Mouse (Mus musculus): ENCODE measurements around the gene Gng12. TPM values are rescaled to one million over a fixed set of nuclear protein-coding genes. Genes with fewer than 3 reads are reported as not detected.
A peak's percentile ranks its signal among the peaks of the same experiment; 100 is the strongest.

Gng12 gene
- polyA plus RNA-seq, 1 experiment: 54.0 TPM

DNA sequence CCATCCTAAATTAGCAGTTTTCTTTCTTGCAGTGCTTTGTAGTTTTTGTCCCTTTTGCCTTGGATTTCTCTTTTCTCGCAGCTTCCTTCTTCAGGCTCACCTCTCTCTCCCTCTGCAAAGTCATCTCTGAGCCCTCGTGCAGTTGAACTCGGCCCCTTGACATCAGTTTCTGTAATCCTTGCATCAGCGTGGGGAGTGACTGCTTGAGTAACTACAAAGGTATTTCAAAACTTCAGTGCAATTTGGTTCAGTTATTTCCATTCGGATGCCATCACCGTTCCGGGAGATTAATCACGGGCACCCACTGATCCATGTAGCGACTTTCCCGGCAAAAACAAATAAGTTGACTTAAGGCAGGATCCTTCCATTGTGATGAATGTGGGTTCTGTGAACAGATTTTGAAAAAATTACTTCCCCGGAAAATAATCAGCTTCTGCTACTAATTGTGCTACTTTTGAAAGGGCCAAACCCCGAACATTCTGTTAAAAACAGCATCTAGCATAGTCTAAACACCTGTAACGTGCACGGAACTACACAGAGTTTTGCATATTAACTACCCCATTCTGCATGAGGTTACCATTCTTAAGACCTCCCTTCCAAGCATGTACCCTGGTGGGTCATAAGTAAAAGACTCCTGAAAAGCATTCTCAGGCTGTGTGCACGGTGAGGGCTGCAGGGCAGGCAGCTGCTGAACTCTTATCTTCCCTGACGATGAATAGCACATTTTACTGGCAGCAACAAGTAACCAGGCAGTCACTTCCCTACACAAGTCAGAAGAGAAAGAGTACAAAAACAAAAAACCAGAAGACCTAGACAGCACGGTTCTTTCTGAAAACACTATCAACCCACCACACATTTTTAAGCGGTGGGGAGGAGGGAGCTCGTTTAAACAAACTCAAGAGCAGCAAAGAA, 139.4 kb downstream of the Gng12 start:
- Histone ChIP-seq H3K27me3 (ENCODE audit: control insufficient read depth, insufficient read depth, low read length, poor library complexity, severe bottlenecking) (no peaks in the 10 kb centered on the region), H3K9me3 (replicated peaks; ENCODE audit: control insufficient read depth, insufficient read depth, low read length, poor library complexity, severe bottlenecking) (no peaks in the 10 kb centered on the region), H3K4me3 (ENCODE audit: low read depth, low read length) (peak overlapping the region; percentile 100), H3K9ac (ENCODE audit: low read depth, poor library complexity, severe bottlenecking) (peak overlapping the region; percentile 72), H3K4me1 (ENCODE audit: control insufficient read depth, insufficient read depth, low read length) (peaks cover 1% of the 10 kb centered on the region), H3K27ac (ENCODE audit: insufficient read depth, low read length) (peak overlapping the region; percentile 76), H3K36me3 (ENCODE audit: control insufficient read depth, insufficient read depth, low read length, poor library complexity, severe bottlenecking) (peaks cover 18% of the 10 kb centered on the region)
- no peak for TF ChIP-seq CTCF (IDR thresholded peaks at IDR 0.05; ENCODE audit: low read depth, low read length)
- TF ChIP-seq EP300 (IDR thresholded peaks at IDR 0.05; ENCODE audit: insufficient read depth, low read depth, low read length): no peak
- TF ChIP-seq POLR2A (IDR thresholded peaks at IDR 0.05; ENCODE audit: insufficient read depth, low read length): no peak

DNA sequence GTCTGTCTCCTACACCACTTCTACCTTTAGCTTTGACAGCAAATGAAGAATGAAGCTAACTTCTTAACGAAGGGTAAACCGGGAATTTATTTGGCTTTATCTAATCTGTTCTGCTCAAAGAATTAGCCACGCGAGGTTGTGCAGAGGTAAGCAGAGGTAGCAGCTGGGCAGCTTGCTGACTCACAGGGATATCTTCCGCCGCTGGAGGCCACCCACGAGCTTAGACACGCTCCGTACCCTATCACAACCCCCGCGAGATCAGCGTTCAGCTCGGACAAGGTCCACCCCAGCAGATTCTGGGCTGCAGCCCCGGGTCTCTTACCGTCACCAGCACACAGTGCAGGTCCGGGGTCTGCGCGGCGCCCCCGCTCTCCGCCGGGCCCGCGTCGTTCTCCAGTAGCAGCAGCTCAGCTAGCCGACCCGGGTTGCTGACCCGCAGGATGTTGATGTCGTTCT, 140.2 kb downstream of the Gng12 start:
- H3K9ac ChIP-seq (ENCODE audit: low read depth, poor library complexity, severe bottlenecking): peak overlapping the region; percentile 72
- no peaks in the 10 kb centered on the region for H3K27me3 ChIP-seq (ENCODE audit: control insufficient read depth, insufficient read depth, low read length, poor library complexity, severe bottlenecking)
- peak overlapping the region; percentile 76; the same call in 1 of the 2 replicates for H3K27ac ChIP-seq (ENCODE audit: insufficient read depth, low read length)
- H3K4me3 ChIP-seq (ENCODE audit: low read depth, low read length): peak overlapping the region; percentile 76
- H3K4me1 ChIP-seq (ENCODE audit: control insufficient read depth, insufficient read depth, low read length): peaks cover 1% of the 10 kb centered on the region
- no peaks in the 10 kb centered on the region for H3K9me3 ChIP-seq (replicated peaks; ENCODE audit: control insufficient read depth, insufficient read depth, low read length, poor library complexity, severe bottlenecking)
- H3K36me3 ChIP-seq (ENCODE audit: control insufficient read depth, insufficient read depth, low read length, poor library complexity, severe bottlenecking): peaks cover 18% of the 10 kb centered on the region
- no peak for TF ChIP-seq POLR2A (IDR thresholded peaks at IDR 0.05; ENCODE audit: insufficient read depth, low read length)
- peak; percentile 25 for TF ChIP-seq CTCF (IDR thresholded peaks at IDR 0.05; ENCODE audit: low read depth, low read length)

DNA sequence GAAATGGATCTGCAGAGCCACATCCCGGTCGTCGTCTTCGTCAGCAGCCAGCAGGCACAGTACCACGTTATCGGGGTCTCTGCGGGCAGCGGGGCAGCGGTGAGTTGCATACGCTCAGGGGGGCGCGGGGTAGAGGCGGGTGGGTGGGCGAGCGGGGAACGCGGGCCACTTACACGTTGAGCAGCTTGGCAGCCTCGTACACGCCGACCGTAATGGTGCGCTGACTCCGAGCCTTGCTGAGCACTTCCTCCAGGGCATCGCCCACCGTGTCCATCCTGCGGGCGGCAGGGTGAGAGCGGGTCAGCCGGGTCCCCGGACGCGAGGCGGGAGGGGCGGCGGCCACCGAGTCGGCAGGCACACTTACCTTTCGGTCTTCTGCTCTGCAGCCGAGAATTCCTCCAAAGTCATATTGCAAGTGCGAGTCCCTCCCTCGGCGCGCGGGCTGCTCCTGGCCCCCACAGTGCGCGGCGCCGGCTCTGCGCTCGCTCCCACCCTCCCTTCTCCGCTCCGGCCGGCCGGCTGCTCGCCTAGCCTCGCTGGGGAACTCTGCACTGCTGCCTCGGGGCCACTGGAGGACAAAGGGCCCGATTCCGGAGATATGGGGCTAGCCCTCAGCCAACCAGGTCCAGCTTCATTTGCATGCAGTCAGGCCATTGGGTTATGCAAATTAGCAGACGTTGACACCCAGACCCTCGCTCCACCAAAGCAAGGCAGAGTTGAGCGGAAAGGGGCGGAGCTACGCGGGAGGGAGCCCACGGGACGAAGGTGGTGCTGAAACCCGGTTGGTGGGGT, 140.8 kb downstream of the Gng12 start, which contains the start of gene Gadd45a:
Gene Gadd45a (minus strand): TSS at position 621 of the 792 bp plus-strand sequence.
- H3K4me3 ChIP-seq (ENCODE audit: low read depth, low read length): peak within 1 kb of the TSS; percentile 76
- no peaks in the 10 kb centered on the region for H3K27me3 ChIP-seq (ENCODE audit: control insufficient read depth, insufficient read depth, low read length, poor library complexity, severe bottlenecking)
- H3K9me3 ChIP-seq (replicated peaks; ENCODE audit: control insufficient read depth, insufficient read depth, low read length, poor library complexity, severe bottlenecking): no peaks in the 10 kb centered on the region
- TF ChIP-seq POLR2A (IDR thresholded peaks at IDR 0.05; ENCODE audit: insufficient read depth, low read length) (peak; percentile 74), CTCF (IDR thresholded peaks at IDR 0.05; ENCODE audit: low read depth, low read length) (no peak), EP300 (IDR thresholded peaks at IDR 0.05; ENCODE audit: insufficient read depth, low read depth, low read length) (no peak)
- H3K9ac ChIP-seq (ENCODE audit: low read depth, poor library complexity, severe bottlenecking): peak within 1 kb of the TSS; percentile 72
- peaks cover 1% of the 10 kb centered on the region for H3K4me1 ChIP-seq (ENCODE audit: control insufficient read depth, insufficient read depth, low read length)
- H3K27ac ChIP-seq (ENCODE audit: insufficient read depth, low read length): peak within 1 kb of the TSS; percentile 73
- H3K36me3 ChIP-seq (ENCODE audit: control insufficient read depth, insufficient read depth, low read length, poor library complexity, severe bottlenecking): peaks cover 18% of the 10 kb centered on the region

DNA sequence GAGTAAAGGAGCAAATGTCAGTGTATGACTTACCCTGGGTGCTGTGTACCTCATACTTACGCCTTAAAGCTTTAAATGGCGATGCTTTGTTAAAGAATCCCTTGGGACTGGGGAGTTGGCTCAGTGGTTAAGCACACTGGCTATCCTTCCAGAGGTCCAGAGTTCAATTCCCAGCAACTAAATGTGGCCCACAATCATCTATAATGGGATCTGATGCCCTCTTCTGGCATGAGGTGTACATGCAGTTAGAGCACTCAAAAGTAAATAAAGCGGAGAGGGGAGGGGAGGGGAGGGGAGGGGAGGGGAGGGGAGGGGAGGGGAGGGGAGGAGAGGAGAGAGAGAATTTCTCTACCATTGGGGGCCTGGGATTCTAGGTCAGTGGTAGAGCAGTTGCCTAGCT, 142.8 kb downstream of the Gng12 start:
- Histone ChIP-seq H3K27ac (ENCODE audit: insufficient read depth, low read length) (no peak overlapping the region), H3K36me3 (ENCODE audit: control insufficient read depth, insufficient read depth, low read length, poor library complexity, severe bottlenecking) (peaks cover 18% of the 10 kb centered on the region), H3K4me1 (ENCODE audit: control insufficient read depth, insufficient read depth, low read length) (peaks cover 1% of the 10 kb centered on the region), H3K27me3 (ENCODE audit: control insufficient read depth, insufficient read depth, low read length, poor library complexity, severe bottlenecking) (no peaks in the 10 kb centered on the region), H3K4me3 (ENCODE audit: low read depth, low read length) (no peak overlapping the region), H3K9me3 (replicated peaks; ENCODE audit: control insufficient read depth, insufficient read depth, low read length, poor library complexity, severe bottlenecking) (no peaks in the 10 kb centered on the region), H3K9ac (ENCODE audit: low read depth, poor library complexity, severe bottlenecking) (no peak overlapping the region)
- TF ChIP-seq CTCF (IDR thresholded peaks at IDR 0.05; ENCODE audit: low read depth, low read length) (no peak), POLR2A (IDR thresholded peaks at IDR 0.05; ENCODE audit: insufficient read depth, low read length) (no peak), EP300 (IDR thresholded peaks at IDR 0.05; ENCODE audit: insufficient read depth, low read depth, low read length) (no peak)

DNA sequence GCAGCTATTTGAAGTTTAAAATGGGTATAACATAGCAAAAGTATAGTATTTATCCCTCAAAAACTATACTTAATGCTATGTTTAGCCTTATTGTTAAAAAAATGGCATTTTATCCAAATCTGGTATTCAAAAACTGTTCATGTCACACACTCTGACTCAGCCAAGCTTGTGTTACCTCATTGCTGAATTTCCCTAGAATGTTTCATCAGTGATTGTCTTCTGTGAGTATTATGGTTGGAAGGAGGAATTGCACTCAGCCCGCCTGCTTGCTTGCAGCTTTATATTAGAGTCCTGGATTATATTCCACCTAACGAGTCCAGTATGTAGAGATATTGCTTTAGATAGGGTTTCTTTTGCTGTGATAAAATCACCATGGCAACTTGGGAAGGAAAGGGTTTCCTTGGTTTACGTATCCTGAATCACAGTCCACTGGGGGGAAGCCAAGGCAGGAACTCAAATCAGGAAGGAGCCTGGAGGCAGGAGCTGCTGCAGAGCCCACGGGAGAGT, 144.8 kb downstream of the Gng12 start:
- Histone ChIP-seq H3K4me1 (ENCODE audit: control insufficient read depth, insufficient read depth, low read length) (peaks cover 1% of the 10 kb centered on the region), H3K36me3 (ENCODE audit: control insufficient read depth, insufficient read depth, low read length, poor library complexity, severe bottlenecking) (peaks cover 2% of the 10 kb centered on the region; the same call in 1 of the 2 replicates), H3K27ac (ENCODE audit: insufficient read depth, low read length) (no peak overlapping the region), H3K27me3 (ENCODE audit: control insufficient read depth, insufficient read depth, low read length, poor library complexity, severe bottlenecking) (no peaks in the 10 kb centered on the region), H3K9ac (ENCODE audit: low read depth, poor library complexity, severe bottlenecking) (no peak overlapping the region), H3K9me3 (replicated peaks; ENCODE audit: control insufficient read depth, insufficient read depth, low read length, poor library complexity, severe bottlenecking) (no peaks in the 10 kb centered on the region), H3K4me3 (ENCODE audit: low read depth, low read length) (no peak overlapping the region)
- TF ChIP-seq EP300 (IDR thresholded peaks at IDR 0.05; ENCODE audit: insufficient read depth, low read depth, low read length): no peak
- no peak for TF ChIP-seq POLR2A (IDR thresholded peaks at IDR 0.05; ENCODE audit: insufficient read depth, low read length)
- TF ChIP-seq CTCF (IDR thresholded peaks at IDR 0.05; ENCODE audit: low read depth, low read length): no peak
